Mouse (Mus musculus): ENCODE measurements around the gene Astn2.

- TF ChIP-seq MYOD1 (IDR thresholded peaks at IDR 0.05; ENCODE audit: control insufficient read depth, insufficient read length, low read depth) (no peak), CTCF (IDR thresholded peaks at IDR 0.05; ENCODE audit: control insufficient read depth, insufficient read depth, insufficient read length) (no peak), FOSL1 (IDR thresholded peaks at IDR 0.05; ENCODE audit: insufficient read depth, low read length, poor library complexity, severe bottlenecking) (no peak)
These were observed 973.6 kb downstream of the Astn2 start for GRCm38 (mm10) chr4:65430804-65431203.
